Comparison of ENCODE assay signal across 22 mouse cellular contexts in genomic region chr2:90614651-90615171, GRCm38 (mm10). TPM values are rescaled to one million over a fixed set of nuclear protein-coding genes. Genes with fewer than 3 reads are reported as not detected.
A peak's percentile ranks its signal among the peaks of the same experiment; 100 is the strongest.
DNase-seq lines count a peak whose midpoint lies in the region; ATAC-seq and TF ChIP-seq lines count a peak whose summit lies in the region.
"Had no signal": no experiment of that assay in that cellular context is flagged by ENCODE, and none has a peak within 500 bp of the region (broad histone marks: within the 10 kb centered on the region; RNA-seq: fewer than 3 reads in every experiment).

No protein-coding gene starts in this region.

- WGBS in cerebellum, adult 2 months, result 86% methylated on average over 14 of the region's 14 CpGs

- no peak for TF ChIP-seq CTCF in cerebellum, adult 2 months (IDR thresholded peaks at IDR 0.05; ENCODE audit: borderline replicate concordance, insufficient read depth, low read depth, low read length)

- intact Hi-C loops in left cerebral cortex, postnatal 25 days (cut with DNase I), result loop anchor here (2.0 kb wide), 1 partner anchor 34 kb away; the partner anchor contains the start of gene Ptprj

- H3K4me3 ChIP-seq in cerebellum, adult 2 months (replicated peaks; ENCODE audit: insufficient read depth, low read depth, low read length), result no peak overlapping the region
- H3K4me3 ChIP-seq: embryonic facial prominence, embryonic 10.5 days; heart, embryonic 13.5 days; hindbrain, embryonic 15.5 days; limb, embryonic 13.5 days; liver, embryonic 13.5 days had no signal

- H3K27ac ChIP-seq in cerebellum, adult 2 months (ENCODE audit: insufficient read depth, low read length), result no peak overlapping the region
- H3K27ac ChIP-seq: embryonic facial prominence, embryonic 10.5 days; heart, embryonic 13.5 days; hindbrain, embryonic 15.5 days; limb, embryonic 13.5 days; liver, embryonic 13.5 days had no signal

- no peak for ATAC-seq in granulocyte monocyte progenitor cell, adult 5-6 weeks (replicated peaks; ENCODE audit: poor library complexity, severe bottlenecking)
- ATAC-seq: activated CD4-positive, CD25-positive, alpha-beta regulatory T cell, adult 4 months; forebrain, embryonic 14.5 days; intestine, embryonic 16.5 days had no signal

- no peaks in the 10 kb centered on the region for H3K4me1 ChIP-seq in cerebellum, adult 2 months (ENCODE audit: control insufficient read depth, insufficient read depth, low read length)
- H3K4me1 ChIP-seq: heart, embryonic 13.5 days; hindbrain, embryonic 15.5 days; limb, embryonic 13.5 days had no signal

- peak; percentile 29 to 67 for DNase-seq in layer of hippocampus, adult 18-20 months (ENCODE audit: low spot score in 2 of 2)
- DNase-seq in layer of hippocampus, adult 9-10 months (ENCODE audit: low spot score), result no peak
- DNase-seq in brain, adult 2 months (ENCODE audit: low read depth, low spot score), result peak; percentile 80
- peak; percentile 30 to 45 for DNase-seq in layer of hippocampus, adult 8-10 months (ENCODE audit: low spot score in 2 of 2)
- DNase-seq in left cerebral cortex, postnatal 25 days (ENCODE audit: low spot score in 2 of 2), result peak; percentile 53 to 90
- DNase-seq in spleen, postnatal 10 days (ENCODE audit: low spot score in 2 of 2), result no peak
- DNase-seq in cerebellum, adult 2 months, result no peak
- DNase-seq: adrenal gland, postnatal 10 days; cerebellum, adult 18-20 months; kidney, postnatal 36 days; liver, embryonic 13.5 days; lung, embryonic 14.5 days; lung, postnatal 4 days; thymus, postnatal 25 days had no signal

- TF ChIP-seq POLR2A in cerebellum, adult 2 months (IDR thresholded peaks at IDR 0.05; ENCODE audit: borderline replicate concordance, insufficient read depth, low read length), result no peak

- no peaks in the 10 kb centered on the region for H3K27me3 ChIP-seq in cerebellum, adult 2 months (ENCODE audit: control insufficient read depth, insufficient read depth, low read length)
- H3K27me3 ChIP-seq: hindbrain, embryonic 15.5 days; liver, embryonic 13.5 days had no signal

RNA-seq across cellular contexts. Expression of gene Ptprj, which starts 34.3 kb away (rescaled TPM):
- total RNA-seq in layer of hippocampus, adult 18-20 months (2021), result 100 to 1,000 TPM; 114 TPM
- 100 to 1,000 TPM; 108 to 115 (median 111) TPM for total RNA-seq in layer of hippocampus, adult 8-10 months (2022)
- total RNA-seq in left cerebral cortex, postnatal 25 days (2021), result 100 to 1,000 TPM; 116 to 122 TPM
- 25.6 and 26.6 TPM in 2 replicates for polyA plus RNA-seq in cerebellum, adult 2 months (2012; rRNA removed)
- 14.5 and 15.0 TPM in 2 replicates for total RNA-seq in granulocyte monocyte progenitor cell, adult 5-6 weeks (2014; fragmentation: Nextera tagmentation)
- total RNA-seq in granulocyte monocyte progenitor cell, adult 5-6 weeks (2017), result 13.3 and 15.9 TPM in 2 replicates

Comparison
In these comparisons a context has a peak if more than half of its experiments do, and no peak if none do; other contexts are left out.
1. DNase-seq: peak in layer of hippocampus, adult 18-20 months (2 of 2), brain, adult 2 months (single experiment), layer of hippocampus, adult 8-10 months (2 of 2) and left cerebral cortex, postnatal 25 days (2 of 2); none in layer of hippocampus, adult 9-10 months (single experiment), spleen, postnatal 10 days (0 of 2) and cerebellum, adult 2 months (0 of 2).
2. RNA of gene Ptprj, which starts 34.3 kb away (total RNA-seq): 116 to 122 TPM in left cerebral cortex, postnatal 25 days, 114 TPM in layer of hippocampus, adult 18-20 months and 108 to 115 TPM in layer of hippocampus, adult 8-10 months; 13.3 to 15.9 TPM in granulocyte monocyte progenitor cell, adult 5-6 weeks; every median in the first group is over 4 times any median in the second.